Mouse (Mus musculus): ENCODE results near the gene Hes5.

The Hes5 gene

DNA sequence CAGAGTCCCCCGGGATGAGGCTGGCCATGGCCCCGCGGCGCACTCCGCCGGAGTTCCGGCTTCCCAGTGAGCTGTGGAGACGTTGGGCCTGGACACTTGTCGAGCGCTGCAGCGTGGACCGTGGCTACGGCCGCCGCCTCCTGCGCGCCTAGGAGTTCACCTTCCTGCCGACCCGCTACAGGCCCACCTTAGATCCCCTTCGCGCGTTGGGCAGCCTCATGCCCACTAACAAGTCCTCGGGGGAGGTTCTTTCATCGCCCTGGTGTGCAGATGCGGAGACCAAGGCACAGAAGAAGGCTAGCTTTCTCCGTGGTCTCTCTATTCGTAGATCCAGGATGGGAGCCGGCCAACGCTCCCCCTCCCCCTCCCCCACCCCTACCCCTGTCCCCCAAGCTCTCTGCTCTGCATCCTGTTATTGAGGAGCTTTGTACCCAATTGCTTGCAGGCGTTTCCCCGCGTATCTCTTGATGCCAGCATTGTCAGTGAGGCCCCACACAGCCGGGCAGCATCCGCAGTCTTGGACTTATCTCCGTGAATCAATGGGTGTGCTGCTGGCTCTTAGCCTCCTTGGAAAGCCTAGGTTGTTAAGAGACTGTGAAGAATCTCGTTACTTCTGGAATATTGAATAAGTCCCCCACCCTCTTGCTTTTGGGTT is 4.0 kb downstream of the Hes5 start:
- DNase-seq (ENCODE audit: low spot score in 2 of 2), result peak; percentile 38 to 42

DNA sequence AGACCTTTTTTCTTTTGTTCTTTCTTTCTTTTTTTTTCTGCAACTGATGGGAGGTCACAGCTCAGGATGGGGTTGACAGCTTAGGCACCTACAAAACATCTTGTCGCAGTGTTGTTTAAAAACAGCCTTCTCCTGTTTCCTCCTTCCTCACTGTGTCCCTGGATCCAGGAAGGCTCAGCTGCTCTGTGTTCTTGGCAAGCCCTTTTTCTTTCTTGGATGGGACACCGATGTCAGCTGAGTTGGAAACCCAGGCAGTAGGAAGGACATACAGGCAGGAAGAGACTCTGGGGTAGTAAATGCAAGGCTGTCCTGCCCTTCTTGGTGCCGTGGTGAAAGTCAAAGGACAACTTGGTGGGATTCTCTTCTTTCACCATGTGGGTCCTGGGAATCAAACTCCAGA is 5.1 kb downstream of the Hes5 start:
- DNase-seq (ENCODE audit: low spot score in 2 of 2), result no peak

DNA sequence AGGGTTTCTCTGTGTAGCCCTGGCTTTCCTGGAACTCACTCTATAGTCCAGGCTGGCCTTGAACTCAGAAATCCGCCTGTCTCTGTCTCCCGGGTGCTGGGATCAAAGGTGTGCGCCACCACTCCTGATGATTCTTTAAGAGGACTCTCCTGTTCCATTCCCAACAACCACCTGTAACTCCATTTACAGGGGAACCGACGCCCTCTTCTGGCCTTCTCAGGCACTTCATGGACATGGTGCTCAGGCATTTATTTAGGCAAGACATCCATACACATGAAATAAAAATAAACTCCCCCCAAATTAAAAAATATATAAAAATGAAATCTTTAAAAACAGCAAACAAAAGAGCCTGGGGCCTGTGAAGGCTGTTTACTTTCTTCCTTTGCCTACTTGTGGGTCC is 6.5 kb downstream of the Hes5 start:
- peak; percentile 27 to 58 for DNase-seq (ENCODE audit: low spot score in 2 of 2)

DNA sequence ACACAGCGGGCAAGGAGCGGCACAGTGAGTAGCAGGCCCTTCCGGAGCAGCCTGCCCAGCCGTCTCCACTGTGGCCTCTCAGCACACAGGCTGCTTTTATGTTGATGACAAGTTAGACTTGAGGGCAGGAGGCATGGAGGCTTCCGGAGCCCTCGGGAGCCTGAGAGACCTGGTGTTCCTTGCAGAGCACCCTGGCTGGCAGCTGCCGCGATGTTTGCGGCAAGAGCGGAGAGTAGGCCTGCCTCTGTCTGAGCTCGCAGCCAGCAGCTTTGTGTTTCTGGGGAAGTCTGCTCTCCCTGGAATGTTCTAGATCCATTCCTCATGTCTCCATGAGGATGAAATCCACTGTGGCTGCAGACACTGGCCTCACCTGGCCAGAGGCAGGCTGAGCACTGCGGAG is 11.8 kb downstream of the Hes5 start:
- no peak for DNase-seq (ENCODE audit: low spot score in 2 of 2)

DNA sequence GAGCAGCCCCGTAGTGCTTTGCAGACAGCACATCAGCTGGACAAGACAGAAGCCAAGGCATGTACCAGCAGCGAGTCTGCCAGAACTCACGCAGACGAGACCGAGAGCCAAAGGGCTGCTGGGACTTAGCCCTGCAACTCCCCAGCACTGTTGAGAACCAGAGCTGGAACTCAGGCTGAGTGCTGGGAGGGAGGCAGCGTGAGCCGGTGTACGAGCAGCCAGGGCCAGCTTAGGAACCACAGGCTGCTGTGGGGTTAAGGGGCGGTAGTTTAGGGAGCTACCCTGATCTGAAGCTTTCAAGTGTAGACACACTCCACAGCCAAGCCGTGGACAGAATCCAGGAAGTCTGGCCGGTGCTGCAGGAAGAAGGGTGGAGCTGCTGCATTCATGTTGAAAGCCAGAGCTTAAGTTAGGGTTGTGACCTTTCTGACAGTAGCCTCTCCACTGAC is 13.5 kb downstream of the Hes5 start:
- DNase-seq (ENCODE audit: low spot score in 2 of 2), result no peak

DNA sequence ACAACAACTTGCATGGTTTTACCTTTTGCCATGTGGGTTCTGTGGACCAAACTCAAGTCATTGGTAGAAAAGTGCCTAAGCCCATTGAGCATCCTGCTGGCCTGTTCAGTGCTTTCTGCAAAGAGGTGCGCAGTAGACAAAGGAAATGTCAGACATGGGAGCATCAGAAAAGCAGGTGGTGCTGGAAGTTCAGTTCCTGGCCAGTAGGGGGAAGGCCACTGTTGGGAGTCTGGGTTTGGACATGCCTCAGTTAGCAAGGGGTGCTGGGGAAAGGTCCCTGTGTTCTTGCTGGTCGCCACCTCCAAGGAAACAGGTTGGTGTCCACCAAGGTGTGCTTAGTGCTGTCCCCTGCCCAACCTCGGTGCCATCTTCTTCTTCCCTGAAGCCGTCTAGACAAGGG is 19.4 kb downstream of the Hes5 start:
- DNase-seq (ENCODE audit: low spot score in 2 of 2), result no peak

DNA sequence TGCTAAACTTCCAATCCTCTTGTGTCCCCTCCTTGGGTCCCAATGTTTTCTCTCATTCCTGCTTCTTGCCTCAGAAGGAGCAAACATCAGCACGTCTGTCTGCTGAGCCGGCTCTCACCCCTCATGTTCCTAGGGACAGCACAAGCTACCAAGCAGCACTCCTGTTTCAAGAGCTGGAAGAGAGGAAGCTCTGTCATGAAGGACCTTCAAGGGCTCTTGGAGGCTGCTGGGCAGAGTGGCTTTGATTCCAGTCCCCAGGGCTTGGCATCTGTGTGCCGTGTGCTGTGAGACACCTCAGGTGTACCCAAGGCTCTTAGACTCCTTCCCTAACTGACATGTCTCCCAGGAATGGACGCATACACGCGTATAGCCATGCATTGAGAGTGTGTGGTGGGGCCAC is 20.4 kb downstream of the Hes5 start:
- DNase-seq (ENCODE audit: low spot score in 2 of 2), result no peak

DNA sequence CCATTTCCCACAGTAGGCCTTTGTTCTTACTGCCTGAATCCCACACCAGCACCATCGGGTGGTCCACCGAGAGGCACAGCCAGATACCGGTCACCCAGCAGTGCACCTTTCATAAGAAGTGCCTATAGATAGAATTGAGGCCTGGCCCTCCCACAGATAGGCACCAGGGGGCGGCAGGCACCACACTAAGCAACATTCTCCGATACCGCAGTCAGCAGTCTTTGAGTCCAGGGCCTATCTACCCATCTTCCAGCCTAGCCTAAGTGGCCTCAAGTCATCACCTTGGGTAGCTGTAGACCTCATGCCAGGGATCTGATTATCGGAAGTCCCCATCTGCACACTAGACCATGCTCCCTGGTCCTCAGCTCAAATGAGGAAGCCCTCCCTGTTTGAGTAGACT is 20.8 kb downstream of the Hes5 start:
- DNase-seq (ENCODE audit: low spot score in 2 of 2), result peak in 1 of 2 experiments; percentile 45

DNA sequence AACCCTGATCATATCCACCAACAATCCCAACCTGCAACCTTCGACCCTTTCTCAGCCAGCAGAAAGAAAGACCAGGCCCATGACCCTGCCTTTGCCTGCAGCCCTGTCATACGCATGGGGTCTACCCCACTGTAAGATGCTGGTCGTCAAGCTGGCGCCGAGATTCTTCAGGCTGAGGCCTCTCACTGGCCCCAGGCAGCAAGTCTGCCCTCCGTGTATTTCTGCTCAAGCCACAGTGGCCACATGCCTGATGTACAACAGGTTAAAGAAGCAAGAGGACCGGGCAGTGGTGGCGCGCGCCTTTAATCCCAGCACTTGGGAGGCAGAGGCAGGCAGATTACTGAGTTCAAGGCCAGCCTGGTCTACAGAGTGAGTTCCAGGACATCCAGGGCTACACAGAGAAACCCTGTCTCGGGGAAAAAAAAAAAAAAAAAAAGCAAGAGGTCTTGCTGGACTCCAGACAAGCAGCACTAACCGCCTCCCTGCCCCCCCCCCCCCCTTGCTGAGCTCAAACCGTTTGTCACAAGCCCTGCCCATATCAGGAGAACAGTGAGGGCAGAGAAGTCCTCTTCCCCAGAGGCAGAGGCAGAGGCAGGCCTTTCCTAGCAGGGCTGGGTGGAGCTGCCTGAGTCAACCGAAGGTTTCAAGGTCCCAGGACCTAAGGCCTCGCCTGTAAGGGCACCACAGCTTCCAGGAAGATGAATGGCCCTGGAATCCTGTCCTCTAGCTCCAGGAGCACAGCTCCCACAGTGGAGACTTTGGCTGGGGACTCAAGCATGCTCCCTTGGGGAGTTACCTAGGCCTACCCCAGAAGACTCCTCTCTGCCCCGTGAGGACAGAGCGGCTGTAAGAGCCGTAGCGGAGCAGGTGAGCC is 21.8 kb downstream of the Hes5 start:
- DNase-seq (ENCODE audit: low spot score in 2 of 2), result no peak

DNA sequence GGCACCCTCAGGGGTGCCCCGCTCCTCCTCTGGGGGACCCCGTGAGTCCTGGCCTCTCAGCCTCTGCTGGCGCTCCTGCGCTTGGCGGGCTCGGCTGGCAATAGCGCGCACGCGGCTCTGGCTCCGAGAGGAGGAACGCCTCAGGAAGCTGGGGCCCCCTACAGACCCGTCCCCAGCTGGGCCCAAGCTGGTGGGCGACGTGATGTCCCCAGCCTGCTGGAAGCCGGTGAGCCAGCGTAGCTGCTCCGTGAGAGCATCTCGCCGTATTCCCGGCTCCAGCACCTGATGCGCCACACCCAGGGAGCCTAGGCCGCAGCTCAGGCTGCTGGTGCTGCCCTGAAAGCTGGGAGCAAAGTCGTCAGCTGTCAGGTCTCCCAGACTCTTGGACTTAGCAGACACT is 23.0 kb downstream of the Hes5 start:
- no peak for DNase-seq (ENCODE audit: low spot score in 2 of 2)

DNA sequence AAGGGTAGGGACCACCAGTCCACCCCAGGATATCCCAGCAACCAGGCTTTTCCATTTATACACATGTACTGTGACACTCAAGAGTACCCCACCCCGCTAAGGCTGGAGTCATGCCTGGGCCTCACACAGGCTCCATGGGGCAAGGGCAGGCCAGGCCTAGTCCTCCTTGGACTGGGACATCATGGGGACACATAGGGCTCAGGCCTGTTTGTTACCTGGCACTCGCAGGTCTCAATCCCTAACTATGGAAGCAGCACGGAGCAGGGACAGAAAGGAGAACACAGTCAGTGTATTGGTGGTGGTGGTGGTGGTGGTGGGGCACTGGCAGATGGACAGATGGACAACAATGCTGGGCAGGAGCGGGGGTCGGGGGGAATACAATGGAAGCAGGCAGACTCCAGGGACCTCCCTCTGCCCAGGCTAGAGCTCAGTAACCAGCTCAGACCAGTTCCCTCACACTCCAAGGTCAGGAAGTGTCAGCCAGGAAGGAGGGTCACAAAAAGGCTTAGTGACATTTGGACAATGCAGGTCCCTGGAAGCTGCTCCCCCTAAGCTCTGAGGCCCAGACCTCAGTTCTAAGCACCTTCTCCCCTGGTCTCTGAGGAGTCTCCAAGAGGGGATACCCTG is 24.5 kb downstream of the Hes5 start:
- DNase-seq (ENCODE audit: low spot score in 2 of 2), result no peak

DNA sequence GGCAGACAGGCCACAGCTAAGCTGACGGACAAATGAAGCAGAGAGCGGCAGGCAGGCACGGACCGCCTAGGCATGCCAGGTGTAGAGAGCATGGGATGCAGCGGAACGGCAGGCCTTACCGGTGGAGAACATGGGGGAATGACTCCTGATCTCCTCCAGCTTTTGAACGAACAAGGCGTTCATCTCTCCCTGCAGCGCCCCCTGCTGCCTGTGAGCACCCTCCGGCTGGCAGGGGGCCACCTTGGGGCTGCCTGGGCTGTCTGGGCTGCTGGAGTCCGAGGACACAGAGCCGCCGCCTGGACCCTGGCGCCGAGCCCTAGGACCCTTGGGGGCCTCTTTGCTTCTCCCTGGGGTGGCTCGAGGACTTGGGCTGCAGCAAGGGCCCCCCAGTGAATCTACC is 25.4 kb downstream of the Hes5 start:
- peak; percentile 32 to 82 for DNase-seq (ENCODE audit: low spot score in 2 of 2)

DNA sequence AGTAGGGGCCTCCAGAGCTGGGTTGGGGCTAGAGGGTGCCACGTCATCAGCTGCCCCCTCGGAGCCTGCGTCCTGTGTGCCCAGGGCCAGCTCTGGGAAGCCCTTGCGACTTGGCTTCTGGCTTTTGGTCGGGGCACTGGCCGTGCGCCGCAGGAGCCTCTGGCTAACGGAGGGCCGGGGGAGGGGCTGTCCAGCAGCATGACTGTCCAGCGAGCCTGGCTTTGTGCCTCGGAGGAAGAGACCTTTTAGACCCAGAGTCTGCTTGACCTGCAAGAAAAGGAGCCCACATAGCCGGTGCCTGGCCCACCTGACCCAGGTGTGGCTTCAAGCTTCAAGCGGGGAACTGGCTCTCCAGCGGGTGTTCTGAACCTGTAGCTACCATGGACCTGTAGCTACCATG is 26.0 kb downstream of the Hes5 start:
- no peak for DNase-seq (ENCODE audit: low spot score in 2 of 2)

DNA sequence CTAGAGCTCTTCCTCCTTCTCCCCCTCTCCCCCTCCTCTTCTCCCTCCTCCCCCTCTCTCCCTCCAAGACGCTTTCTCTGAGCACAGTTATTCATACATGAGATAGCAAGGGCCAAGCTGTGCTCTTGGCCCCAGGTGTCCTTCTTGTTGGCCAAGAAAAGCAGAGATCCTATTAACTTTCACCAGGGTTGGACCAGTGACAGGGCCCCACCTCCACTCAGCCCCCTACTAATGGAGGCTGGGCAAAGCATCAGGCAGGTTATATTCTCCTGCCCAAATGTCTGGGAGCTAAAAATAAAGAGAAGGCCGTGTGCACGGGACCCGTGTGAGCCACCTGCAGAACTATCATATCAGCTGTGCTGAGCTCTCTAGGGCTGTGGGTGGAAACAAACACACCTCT is 34.2 kb downstream of the Hes5 start:
- no peak for DNase-seq (ENCODE audit: low spot score in 2 of 2)

DNA sequence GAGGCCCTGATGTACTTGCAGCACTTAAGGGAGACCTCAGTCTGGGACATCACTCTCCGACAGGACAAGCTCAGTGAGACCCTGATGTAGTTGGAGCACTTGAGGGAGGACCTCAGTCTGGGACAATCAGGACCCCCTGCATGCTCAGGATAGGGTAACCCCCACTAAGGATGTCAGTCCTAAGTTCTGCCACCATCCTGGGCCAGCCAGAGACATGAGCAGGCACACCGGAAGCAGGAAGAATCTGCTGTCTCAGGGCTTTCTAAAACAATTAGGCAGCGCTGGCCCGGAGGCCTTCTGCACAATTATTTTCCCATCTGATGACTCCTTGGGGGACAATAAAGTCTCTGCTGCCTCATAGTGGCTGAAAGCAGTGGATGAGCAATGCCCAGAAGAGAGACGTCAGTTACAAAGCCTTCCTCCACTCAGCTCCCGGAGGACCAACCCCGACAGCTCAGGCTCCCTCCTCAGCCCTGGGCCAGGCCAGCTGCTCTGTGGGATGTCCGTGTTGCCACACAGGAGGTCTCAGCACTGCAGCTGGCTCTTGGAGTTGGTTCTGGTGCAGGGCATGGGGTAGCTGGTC is 35.9 kb downstream of the Hes5 start:
- DNase-seq (ENCODE audit: low spot score in 2 of 2), result no peak

DNA sequence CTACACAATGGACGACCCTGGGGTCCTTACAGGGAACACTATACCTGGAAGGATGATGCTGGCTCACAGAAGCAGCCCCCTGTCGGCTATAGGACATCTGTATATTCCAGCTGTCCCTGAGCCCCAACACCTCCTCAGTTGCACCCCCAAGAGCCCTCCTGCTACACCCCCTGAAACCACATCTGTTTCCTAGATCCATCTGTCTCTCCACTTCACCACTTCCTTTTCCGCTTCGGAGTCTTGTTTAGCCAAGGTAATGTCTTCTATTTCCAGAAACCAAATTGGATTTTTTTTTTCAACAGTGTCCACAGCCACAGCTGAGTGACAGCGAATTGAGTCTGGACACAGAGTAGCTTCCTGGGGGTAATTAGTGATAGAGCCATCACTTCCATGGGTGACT is 38.7 kb downstream of the Hes5 start:
- DNase-seq (ENCODE audit: low spot score in 2 of 2), result no peak

DNA sequence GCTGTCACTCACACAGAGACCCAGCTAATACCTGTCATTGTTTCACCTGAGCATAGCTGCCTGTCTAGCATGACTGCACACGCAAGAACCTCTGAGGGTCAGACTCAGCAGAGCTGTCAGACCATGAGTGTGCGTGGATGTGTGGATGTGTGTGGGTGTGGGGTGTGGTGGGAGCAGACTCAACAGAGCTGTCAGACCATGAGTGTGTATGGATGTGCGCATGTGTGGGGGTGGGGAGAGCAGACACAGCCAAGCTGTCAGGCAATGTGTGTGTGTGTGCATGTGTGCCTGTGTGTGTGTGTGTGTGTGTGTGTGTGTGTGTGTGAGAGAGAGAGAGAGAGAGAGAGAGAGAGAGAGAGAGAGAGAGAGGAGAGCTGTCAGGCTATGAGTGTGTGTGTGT is 44.6 kb downstream of the Hes5 start:
- no peak for DNase-seq (ENCODE audit: low spot score in 2 of 2)

DNA sequence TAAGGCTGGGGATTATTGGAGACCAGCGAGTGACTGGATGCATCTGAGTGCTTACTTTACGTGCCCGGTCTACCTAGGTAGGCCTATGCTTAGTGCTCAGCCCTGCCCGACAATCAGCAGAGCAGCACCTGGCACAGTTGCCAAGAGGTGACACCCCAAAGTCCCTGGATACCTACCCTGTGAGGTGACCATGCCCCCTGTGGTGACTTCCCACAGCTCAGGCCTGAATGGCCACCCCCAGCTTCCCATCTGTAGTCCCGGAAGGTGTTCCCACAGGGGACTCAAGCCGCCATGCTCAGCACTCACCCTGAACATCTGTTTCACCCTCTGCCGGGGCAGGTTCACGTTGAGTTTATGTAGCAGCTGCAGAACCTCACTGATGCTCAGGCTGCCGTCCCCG is 45.6 kb downstream of the Hes5 start:
- DNase-seq (ENCODE audit: low spot score in 2 of 2), result no peak

DNA sequence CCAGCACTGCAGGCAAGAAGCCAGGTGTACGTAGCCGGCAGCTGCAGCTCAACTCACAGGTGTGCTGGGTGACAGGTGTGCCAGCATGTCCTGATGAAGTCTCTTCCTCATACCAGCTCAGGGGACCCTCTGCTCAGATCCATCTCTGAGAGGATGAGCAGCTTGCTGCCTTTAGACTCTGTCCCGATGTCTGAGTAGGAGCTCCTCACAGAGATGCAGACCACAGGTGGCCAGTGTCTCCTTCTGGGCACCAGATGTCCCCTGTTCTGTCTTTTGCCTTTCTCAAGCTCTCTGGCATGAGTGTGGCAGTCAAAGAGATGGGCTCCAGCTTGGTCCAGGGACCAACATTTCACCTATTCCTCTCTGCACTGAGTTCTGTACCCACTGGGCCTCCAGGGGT is 46.9 kb downstream of the Hes5 start:
- no peak for DNase-seq (ENCODE audit: low spot score in 2 of 2)

DNA sequence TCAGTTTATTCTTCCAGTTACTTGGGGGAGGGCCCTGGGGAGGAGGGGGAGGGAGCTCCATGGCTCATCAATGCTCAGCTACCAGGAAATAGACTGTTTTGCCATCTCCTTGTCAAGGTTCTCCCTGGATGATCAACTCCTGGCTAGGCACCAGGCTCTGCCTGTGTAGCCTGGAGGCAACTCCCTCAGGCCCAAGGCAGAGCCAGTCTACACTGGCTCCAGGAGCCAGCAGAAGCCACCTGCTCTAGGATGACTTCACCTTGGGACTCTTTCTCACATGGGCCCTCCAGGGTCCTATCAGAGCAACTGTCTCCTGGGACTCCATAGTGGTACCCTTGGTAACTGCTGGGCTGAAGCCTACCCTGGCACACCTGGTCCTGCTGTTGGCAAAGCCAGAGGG is 47.4 kb downstream of the Hes5 start:
- no peak for DNase-seq (ENCODE audit: low spot score in 2 of 2)

DNA sequence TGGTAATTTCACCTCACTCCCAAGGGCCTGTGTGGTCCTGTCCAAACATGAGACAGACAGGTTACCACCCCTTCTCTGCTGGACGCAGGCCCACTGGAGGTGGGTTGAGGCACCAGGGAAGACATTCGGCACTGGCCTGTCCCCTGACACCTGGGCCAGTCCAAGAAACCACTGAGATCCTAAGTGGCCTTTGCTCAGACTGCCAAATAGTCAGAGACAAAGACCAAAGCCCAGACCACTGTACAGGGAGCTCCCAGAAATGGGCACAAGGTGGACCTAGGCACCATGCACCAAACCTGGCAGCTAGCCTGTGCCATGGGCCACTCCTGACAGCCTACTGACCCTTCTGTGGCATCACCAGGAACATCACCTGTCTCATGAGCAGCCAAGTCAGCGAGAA is 48.5 kb downstream of the Hes5 start:
- no peak for DNase-seq (ENCODE audit: low spot score in 2 of 2)

DNA sequence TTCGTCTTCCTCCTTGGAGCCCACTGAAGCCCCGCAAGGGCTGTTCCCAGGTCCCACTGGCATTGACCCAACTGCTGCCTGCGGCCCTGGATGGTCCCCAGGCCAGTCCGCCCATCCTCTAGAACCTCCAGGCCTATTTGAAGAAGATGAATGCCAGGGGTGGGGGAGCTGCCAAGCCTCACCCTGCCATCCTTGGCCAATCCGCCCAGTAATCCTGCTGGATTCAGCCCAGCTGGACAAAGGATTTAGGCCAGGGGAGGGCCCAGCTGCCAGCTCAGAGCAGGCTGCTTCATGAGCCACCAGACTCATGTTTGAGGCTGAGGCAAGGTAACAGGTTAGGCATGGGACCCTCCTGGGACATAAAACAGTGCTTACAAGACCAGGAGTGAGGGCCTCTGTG is 50.1 kb downstream of the Hes5 start:
- DNase-seq (ENCODE audit: low spot score in 2 of 2), result no peak
